Mouse (Mus musculus): ENCODE measurements around the gene Slc25a45. TPM values are rescaled to one million over a fixed set of nuclear protein-coding genes. Genes with fewer than 3 reads are reported as not detected.

Gene Slc25a45
- 37.0 and 41.5 TPM in 2 replicates for polyA plus RNA-seq (2012; rRNA removed; ENCODE audit: low replicate concordance)

DNA sequence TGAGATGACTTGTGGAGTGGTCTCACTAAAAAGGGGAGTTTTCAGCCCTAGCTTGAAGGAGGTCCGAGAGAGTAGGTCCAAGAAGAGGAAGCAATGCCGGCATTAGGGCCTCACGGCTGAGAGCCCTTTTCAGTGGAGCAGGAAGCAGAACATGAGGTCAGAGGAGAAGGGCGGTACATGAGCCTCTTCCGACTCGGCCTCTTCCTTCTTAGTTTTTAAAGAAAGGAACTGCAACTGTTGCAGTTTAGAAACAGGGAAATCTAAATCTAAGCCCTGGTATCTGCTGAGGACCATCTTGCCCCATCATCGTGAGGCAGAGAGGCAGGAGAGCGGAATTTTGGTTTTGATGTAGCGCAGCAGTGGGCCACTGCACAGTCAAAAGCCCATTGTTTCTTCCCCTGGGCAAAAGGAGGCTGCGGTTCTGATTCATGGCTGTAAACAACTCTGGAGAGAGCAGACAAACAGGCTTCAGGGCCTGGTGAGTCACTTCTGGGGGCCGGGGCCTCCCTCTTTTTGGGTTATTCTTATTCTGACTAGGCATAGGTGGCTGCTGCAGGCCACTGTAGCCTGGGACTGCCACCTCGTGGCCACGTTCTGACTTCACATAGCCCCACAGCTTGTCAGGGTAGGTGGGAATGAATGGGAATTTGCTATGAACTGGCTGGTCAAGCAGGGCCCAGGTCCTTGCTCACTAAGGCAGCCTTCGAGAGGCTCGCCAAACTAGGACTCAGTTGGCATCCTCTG, at the start of gene Slc25a45:
Gene Slc25a45, plus strand, starts transcription at position 191 of the 744 bp plus-strand sequence.

DNA sequence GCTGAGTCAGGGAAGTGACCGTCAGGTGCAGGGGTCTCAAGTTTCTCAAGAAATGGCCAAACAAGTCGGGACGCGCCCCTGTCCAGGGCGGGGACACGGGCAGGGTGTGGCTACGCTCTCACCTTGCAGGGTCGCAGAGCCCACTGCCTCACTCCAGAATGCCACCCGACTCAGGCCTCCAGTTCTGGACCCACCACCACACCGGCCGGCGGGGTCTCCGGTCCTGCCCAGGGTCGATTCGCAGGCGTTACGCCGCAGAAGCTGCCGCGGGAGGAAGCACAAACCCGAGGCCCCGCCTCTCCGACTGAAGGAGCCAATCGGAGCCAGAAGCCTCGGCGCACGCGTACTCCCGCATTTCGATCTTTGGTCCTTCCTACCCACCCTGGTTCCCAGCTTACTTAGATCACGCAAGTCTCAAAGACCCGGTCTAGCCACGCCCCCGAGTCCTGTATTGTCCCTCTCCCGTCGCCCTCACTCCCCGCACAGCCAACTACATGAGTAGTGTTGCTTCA, 2.6 kb upstream of the Slc25a45 start, which contains the start of gene Frmd8:
Gene Frmd8, minus strand, starts transcription at position 306 of the 512 bp plus-strand sequence.

DNA sequence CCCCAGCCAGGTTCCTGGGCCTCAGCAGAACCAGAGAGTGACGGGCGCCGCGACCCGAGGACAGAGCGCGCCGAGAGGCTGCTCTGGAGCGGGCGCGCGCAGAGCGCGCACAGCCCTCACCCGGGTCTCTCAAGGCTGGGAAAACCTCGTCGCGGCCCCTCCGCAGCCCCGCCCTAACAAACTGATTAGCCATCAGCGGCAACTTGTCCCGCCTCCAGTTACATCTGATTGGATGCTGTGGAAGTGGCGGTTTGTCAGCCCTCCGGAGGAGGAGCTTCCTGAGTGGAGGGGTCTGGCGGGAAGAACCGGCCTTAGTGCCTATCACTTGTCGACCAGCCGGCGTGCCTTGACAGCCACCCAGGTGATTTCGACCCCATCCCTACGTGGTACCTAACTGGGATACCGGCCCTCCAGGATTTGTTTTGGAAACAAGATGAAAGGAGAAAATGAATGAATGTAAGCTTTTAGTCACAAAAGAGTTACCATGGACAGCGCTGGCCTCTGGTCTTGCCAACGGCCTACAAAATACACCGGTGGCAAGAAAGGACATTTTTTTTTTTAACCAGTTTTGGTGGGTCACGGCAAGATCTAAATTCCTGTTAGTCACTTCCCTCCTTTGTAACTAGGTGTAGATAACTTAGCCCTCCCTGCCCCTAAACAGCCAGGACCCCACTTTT, 16.5 kb downstream of the Slc25a45 start, which contains the start of gene Tigd3:
Gene Tigd3, minus strand, starts transcription at position 148 of the 677 bp plus-strand sequence.

DNA sequence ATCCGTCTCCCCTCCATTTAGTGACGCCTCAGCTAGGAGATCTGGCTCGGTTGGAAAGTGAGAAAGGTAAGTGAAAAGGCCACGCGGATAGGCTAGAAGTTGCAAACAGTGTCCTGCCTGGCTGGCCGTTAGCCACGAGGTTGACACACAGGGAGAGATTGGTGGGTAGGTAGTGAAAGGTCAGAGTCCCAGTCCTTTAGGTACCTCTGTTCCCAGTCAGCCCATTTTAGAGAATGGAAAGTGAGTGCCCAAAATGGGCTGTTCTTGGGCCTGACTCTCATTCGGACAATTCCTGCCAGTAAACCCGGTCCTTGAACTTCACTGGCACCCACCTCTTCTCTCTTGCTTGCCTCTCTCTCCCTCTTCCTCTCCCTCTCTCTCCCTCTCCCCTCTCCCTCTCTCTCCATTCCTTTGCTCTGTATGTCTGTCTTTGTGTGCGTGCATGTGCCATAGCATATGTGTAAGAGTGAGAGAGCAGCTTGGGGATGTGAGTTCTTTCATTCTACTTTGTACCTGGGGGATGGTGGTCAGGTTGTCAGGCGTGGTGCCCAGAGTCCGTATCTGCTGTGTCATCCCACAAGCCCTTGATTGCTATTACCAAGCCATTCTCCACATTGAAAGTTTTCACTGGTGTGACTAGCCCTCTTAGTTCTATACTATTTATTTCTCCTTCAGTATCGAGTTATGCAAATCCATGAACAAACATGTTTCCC, 35.6 kb downstream of the Slc25a45 start, which contains the start of gene Dpf2:
Gene Dpf2, minus strand, starts transcription at position 4 of the 713 bp plus-strand sequence.

DNA sequence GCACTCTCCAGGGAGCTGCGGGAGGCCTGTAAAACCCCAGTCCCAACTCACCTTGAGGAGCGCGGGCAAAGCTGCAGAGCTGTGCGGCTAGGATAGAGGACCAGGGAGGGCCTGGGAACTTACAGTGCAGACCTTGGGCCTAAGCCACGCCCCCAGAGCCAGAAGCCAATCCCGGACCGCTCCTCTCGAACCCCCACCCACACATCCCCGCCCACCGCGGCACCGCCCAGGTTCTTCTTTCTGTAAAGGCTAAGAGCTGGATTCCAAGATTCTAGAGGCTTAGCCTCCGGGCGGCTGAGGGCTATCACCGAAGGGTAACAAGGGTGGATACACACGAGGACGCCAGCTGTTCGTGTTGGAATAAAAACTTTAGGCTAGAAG, 47.1 kb downstream of the Slc25a45 start, which contains the start of gene Cdc42ep2:
Gene Cdc42ep2, minus strand, starts transcription at position 104 of the 381 bp plus-strand sequence.

Other genes with a start within 250 kb of the Slc25a45 start
- 102 and 116 TPM in 2 replicates for gene Rela, start 240.3 kb upstream of the Slc25a45 start, polyA plus RNA-seq (2012; rRNA removed; ENCODE audit: low replicate concordance)
- 130 and 371 TPM in 2 replicates for gene Sipa1, start 214.1 kb upstream of the Slc25a45 start, polyA plus RNA-seq (2012; rRNA removed; ENCODE audit: low replicate concordance)
- gene Map3k11, start 189.1 kb upstream of the Slc25a45 start, polyA plus RNA-seq (2012; rRNA removed; ENCODE audit: low replicate concordance) = 73.1 and 141 TPM in 2 replicates
- gene Pcnx3, start 188.9 kb upstream of the Slc25a45 start, polyA plus RNA-seq (2012; rRNA removed; ENCODE audit: low replicate concordance) = 137 and 266 TPM in 2 replicates
- 0.83 and 0.94 TPM in 2 replicates for gene Kcnk7, start 173.4 kb upstream of the Slc25a45 start, polyA plus RNA-seq (2012; rRNA removed; ENCODE audit: low replicate concordance)
- 92.5 and 93.1 TPM in 2 replicates for gene Ehbp1l1, start 151.5 kb upstream of the Slc25a45 start, polyA plus RNA-seq (2012; rRNA removed; ENCODE audit: low replicate concordance)
- 237 and 392 TPM in 2 replicates for gene Fam89b, start 148.2 kb upstream of the Slc25a45 start, polyA plus RNA-seq (2012; rRNA removed; ENCODE audit: low replicate concordance)
- 222 and 329 TPM in 2 replicates for gene Ltbp3, start 136.9 kb upstream of the Slc25a45 start, polyA plus RNA-seq (2012; rRNA removed; ENCODE audit: low replicate concordance)
- gene Scyl1, start 106.4 kb upstream of the Slc25a45 start, polyA plus RNA-seq (2012; rRNA removed; ENCODE audit: low replicate concordance) = 105 and 131 TPM in 2 replicates
- gene Frmd8, start 2.5 kb upstream of the Slc25a45 start, polyA plus RNA-seq (2012; rRNA removed; ENCODE audit: low replicate concordance) = 32.4 and 48.8 TPM in 2 replicates
- gene Tigd3, start 16.3 kb downstream of the Slc25a45 start, polyA plus RNA-seq (2012; rRNA removed; ENCODE audit: low replicate concordance) = 0.32 and 0.38 TPM in 2 replicates
- gene Dpf2, start 35.2 kb downstream of the Slc25a45 start, polyA plus RNA-seq (2012; rRNA removed; ENCODE audit: low replicate concordance) = 74.6 and 123 TPM in 2 replicates
- gene Cdc42ep2, start 47.0 kb downstream of the Slc25a45 start, polyA plus RNA-seq (2012; rRNA removed; ENCODE audit: low replicate concordance) = 13.5 and 26.4 TPM in 2 replicates
- gene Pola2, start 86.4 kb downstream of the Slc25a45 start, polyA plus RNA-seq (2012; rRNA removed; ENCODE audit: low replicate concordance) = 40.1 and 53.8 TPM in 2 replicates
- gene Slc22a20, start 108.3 kb downstream of the Slc25a45 start, polyA plus RNA-seq (2012; rRNA removed; ENCODE audit: low replicate concordance) = not detected in 2 replicates
- gene Capn1, start 138.1 kb downstream of the Slc25a45 start, polyA plus RNA-seq (2012; rRNA removed; ENCODE audit: low replicate concordance) = 64.2 and 65.9 TPM in 2 replicates
- 54.9 and 85.1 TPM in 2 replicates for gene Syvn1, start 168.8 kb downstream of the Slc25a45 start, polyA plus RNA-seq (2012; rRNA removed; ENCODE audit: low replicate concordance)
- gene Mrpl49, start 180.0 kb downstream of the Slc25a45 start, polyA plus RNA-seq (2012; rRNA removed; ENCODE audit: low replicate concordance) = 14.1 and 24.4 TPM in 2 replicates
- 1,145 and 2,495 TPM in 2 replicates for gene Fau, start 180.0 kb downstream of the Slc25a45 start, polyA plus RNA-seq (2012; rRNA removed; ENCODE audit: low replicate concordance)
- 40.9 and 104 TPM in 2 replicates for gene Znhit2, start 183.4 kb downstream of the Slc25a45 start, polyA plus RNA-seq (2012; rRNA removed; ENCODE audit: low replicate concordance)
- 37.7 and 55.5 TPM in 2 replicates for gene Tm7sf2, start 190.6 kb downstream of the Slc25a45 start, polyA plus RNA-seq (2012; rRNA removed; ENCODE audit: low replicate concordance)
- 71.5 and 79.3 TPM in 2 replicates for gene Vps51, start 199.4 kb downstream of the Slc25a45 start, polyA plus RNA-seq (2012; rRNA removed; ENCODE audit: low replicate concordance)
- gene Tmem262, start 202.2 kb downstream of the Slc25a45 start, polyA plus RNA-seq (2012; rRNA removed; ENCODE audit: low replicate concordance) = 0.68 TPM in 1 of 2 replicates, not detected in the other
- gene Gm28374, start 204.4 kb downstream of the Slc25a45 start, polyA plus RNA-seq (2012; rRNA removed; ENCODE audit: low replicate concordance) = 0.51 TPM in 1 of 2 replicates, not detected in the other
- 101 and 107 TPM in 2 replicates for gene Zfpl1, start 207.1 kb downstream of the Slc25a45 start, polyA plus RNA-seq (2012; rRNA removed; ENCODE audit: low replicate concordance)
- gene Cdca5, start 207.2 kb downstream of the Slc25a45 start, polyA plus RNA-seq (2012; rRNA removed; ENCODE audit: low replicate concordance) = 0.92 and 0.93 TPM in 2 replicates
- gene AC131692.1, start 216.6 kb downstream of the Slc25a45 start, polyA plus RNA-seq (2012; rRNA removed; ENCODE audit: low replicate concordance) = not detected in 2 replicates
- 0.19 and 0.37 TPM in 2 replicates for gene Naaladl1, start 228.0 kb downstream of the Slc25a45 start, polyA plus RNA-seq (2012; rRNA removed; ENCODE audit: low replicate concordance)
- 22.6 and 60.4 TPM in 2 replicates for gene Sac3d1, start 240.8 kb downstream of the Slc25a45 start, polyA plus RNA-seq (2012; rRNA removed; ENCODE audit: low replicate concordance)

Data from mammary gland, adult 2 months (tissue).